ENCODE assay signal across 9 mouse cellular contexts in the genomic region with DNA sequence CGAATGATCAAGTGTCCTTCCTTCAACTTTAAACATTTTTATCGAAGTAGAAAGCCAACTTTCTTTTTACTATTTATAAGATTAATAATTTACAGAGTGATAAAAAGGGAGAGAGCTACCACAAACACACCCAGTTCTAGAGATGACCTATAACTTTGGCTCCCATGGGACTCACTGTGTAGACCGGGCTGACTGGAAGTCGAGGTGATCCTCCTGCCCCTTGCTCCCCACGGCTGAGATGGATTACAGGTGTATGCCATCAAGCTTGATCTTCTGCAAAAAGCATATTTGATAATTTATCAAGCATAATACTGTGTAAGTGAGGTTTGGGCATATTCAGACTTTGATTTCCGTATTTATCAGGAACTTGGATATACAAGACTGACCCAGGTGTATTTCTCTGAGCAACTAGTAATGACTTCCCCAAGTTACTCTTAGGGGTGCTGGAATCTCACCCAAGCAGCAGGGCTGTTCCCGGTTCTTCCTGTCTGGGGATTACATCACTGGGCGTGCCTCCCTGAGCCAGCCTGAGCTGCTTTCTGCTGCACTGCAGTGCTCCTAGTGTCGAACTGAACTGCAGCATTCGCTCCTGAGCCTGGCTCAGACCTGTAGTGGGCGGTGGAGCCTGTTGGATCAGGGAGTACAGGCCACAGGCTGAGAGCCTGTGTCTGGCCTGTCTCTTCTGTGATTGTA. TPM values are rescaled to one million over a fixed set of nuclear protein-coding genes. Genes with fewer than 3 reads are reported as not detected.
DNase-seq lines count a peak whose midpoint lies in the region; ATAC-seq lines count a peak whose summit lies in the region.
"Had no signal": no experiment of that assay in that cellular context is flagged by ENCODE, and none has a peak within 500 bp of the region (broad histone marks: within the 10 kb centered on the region; RNA-seq: fewer than 3 reads in every experiment).

No protein-coding gene starts in this region.

- H3K27ac ChIP-seq in heart, embryonic 13.5 days (replicated peaks), result peak overlapping the region; percentile 60
- H3K27ac ChIP-seq: embryonic facial prominence, embryonic 15.5 days had no signal

- DNase-seq in testis, postnatal 14 days (ENCODE audit: low spot score), result peak; percentile 43
- no peak for DNase-seq in testis, postnatal 10 days (ENCODE audit: low spot score)
- DNase-seq in cerebellum, postnatal 14 days, result peak; percentile 60 to 71
- DNase-seq in large intestine, adult 2 months (ENCODE audit: low read depth, low spot score), result peak; percentile 64
- DNase-seq in thymus, adult 18-20 months, result no peak
- DNase-seq in thymus, postnatal 0 days (ENCODE audit: low spot score), result no peak

- H3K9ac ChIP-seq in heart, embryonic 13.5 days, result peak overlapping the region; percentile 64; the same call in 1 of the 2 replicates
- H3K9ac ChIP-seq: embryonic facial prominence, embryonic 15.5 days had no signal

- H3K36me3 ChIP-seq in heart, embryonic 13.5 days, result peaks cover 38% of the 10 kb centered on the region

- H3K4me1 ChIP-seq in heart, embryonic 13.5 days, result peaks cover 27% of the 10 kb centered on the region

- 59% methylated on average over 11 of the region's 11 CpGs for WGBS in heart, embryonic 13.5 days
- 13% methylated on average over 11 of the region's 11 CpGs for WGBS in large intestine, adult 2 months

- no peaks in the 10 kb centered on the region for H3K9me3 ChIP-seq in heart, embryonic 13.5 days
- H3K9me3 ChIP-seq: embryonic facial prominence, embryonic 15.5 days had no signal

- no peaks in the 10 kb centered on the region for H3K27me3 ChIP-seq in heart, embryonic 13.5 days (replicated peaks)
- H3K27me3 ChIP-seq: embryonic facial prominence, embryonic 15.5 days had no signal

- H3K4me3 ChIP-seq in heart, embryonic 13.5 days, result no peak overlapping the region
- H3K4me3 ChIP-seq: embryonic facial prominence, embryonic 15.5 days had no signal

- no peak for ATAC-seq in heart, embryonic 13.5 days (ENCODE audit: extremely low read depth, insufficient number of reproducible peaks, low FRiP score, low TSS enrichment)
- ATAC-seq in megakaryocyte, adult 5-6 weeks (ENCODE audit: poor library complexity, severe bottlenecking), result peak; percentile 89

- peak overlapping the region; percentile 30; the same call in 1 of the 2 replicates for H3K4me2 ChIP-seq in heart, embryonic 13.5 days
- H3K4me2 ChIP-seq: embryonic facial prominence, embryonic 15.5 days had no signal

RNA-seq across cellular contexts. Expression of gene Dync1h1, which starts 7.4 kb away (rescaled TPM):
- 41.7 and 42.0 TPM in 2 replicates for polyA plus RNA-seq in heart, embryonic 13.5 days (2015; fragmentation: Nextera tagmentation; extraction: Ambion mirVana)
- polyA plus RNA-seq in large intestine, adult 2 months (2012; rRNA removed), result 158 and 237 TPM in 2 replicates
- 63.1 and 64.4 TPM in 2 replicates for total RNA-seq in megakaryocyte, adult 5-6 weeks (2015)
- 84.0 and 121 TPM in 2 replicates for total RNA-seq in megakaryocyte, adult 5-6 weeks (2017)
- 24.2 and 33.2 TPM in 2 replicates for polyA plus RNA-seq in thymus, postnatal 0 days (2015; fragmentation: Nextera tagmentation; extraction: Ambion mirVana)

Comparison
In these comparisons a context has a peak if more than half of its experiments do, and no peak if none do; other contexts are left out.
1. DNase-seq: peak in testis, postnatal 14 days (single experiment), cerebellum, postnatal 14 days (2 of 2) and large intestine, adult 2 months (single experiment); none in testis, postnatal 10 days (single experiment), thymus, adult 18-20 months (0 of 2) and thymus, postnatal 0 days (single experiment).